Mouse (Mus musculus): ENCODE data around the gene 1300017J02Rik. TPM values are rescaled to one million over a fixed set of nuclear protein-coding genes. Genes with fewer than 3 reads are reported as not detected.

Gene 1300017J02Rik
- total RNA-seq, 2 experiments from 2014 or later, result 1.1 TPM; not detected in 1

DNA sequence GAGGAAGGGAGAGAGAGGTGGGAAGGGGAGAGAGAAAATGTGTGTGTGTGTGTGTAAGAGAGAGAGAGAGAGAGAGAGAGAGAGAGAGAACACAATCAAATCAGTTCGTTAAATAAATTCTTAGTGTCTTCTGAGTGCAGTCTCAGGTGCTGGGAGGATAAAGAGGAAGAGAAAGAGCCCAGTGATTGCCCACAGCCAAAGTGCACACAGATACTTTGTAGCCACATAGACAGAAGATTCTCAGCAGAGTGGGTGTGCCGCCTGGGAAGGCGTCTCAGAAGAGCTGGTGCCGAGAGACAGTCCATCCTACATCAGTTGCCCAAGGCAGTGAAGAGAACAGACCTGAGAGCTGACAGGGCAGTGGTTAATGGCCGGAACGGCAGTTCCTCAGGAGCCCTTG is 90.6 kb downstream of the 1300017J02Rik start:
- no peak for DNase-seq (ENCODE audit: low spot score in 2 of 2)

DNA sequence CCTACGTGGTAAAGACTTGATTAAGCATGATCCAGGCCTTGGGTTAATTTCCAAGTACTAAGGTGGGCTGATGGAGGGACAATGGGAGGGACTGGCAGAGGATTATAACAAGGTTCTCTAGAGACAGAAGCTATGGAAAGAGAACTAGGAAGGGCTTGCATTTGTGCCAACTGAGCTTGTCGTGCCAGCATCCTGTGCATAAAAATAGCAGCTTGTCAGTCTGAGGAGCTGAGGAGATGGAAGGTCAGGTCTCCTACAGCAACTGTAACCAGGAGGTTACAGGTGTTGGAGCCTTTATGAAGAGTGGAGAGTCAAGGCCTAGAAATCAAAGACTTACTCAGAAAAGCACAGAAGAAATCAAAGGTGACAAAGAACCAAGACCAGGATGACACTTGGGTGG is 91.3 kb downstream of the 1300017J02Rik start:
- DNase-seq (ENCODE audit: low spot score in 2 of 2), result no peak

DNA sequence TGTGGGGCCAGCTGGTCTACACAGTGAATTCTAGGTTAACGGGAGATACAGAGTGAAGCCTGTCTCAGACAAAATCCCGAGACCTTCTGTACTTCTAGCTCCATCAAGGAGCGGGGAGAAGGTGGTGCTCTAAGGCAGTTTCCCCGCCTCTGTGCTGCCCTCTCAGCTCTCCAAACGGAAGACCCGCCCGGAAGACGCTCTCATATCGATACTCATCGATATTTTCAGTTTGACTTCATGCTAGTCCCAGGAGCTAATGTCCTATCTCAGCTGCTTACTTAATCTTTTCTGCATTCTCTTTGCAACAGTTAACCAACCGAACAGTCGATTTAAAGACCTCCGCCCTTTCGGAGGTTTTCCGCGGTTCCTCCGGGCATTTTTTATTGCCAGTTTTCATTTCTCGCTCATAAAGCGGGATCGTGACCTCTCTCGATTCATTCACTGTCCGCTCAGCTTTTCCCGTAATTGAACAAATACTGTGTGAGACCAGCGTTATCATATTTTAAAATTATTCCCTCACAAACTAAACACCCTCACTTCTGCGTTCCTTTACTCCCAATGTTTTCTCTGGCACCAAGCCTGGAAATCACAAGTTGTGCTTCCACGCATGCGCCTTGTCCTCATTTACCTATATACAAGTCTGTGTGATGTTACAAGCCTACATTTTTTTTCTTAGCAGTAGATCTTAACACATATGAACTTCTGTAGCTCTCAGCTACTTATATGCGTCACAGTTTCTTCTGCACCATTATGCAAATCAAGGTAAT is 92.0 kb downstream of the 1300017J02Rik start:
- DNase-seq (ENCODE audit: low spot score in 2 of 2), result no peak

- no peak for DNase-seq (ENCODE audit: low spot score in 2 of 2)
These were observed 96.0 kb downstream of the 1300017J02Rik start for GRCm38 (mm10) chr9:103208802-103209423.

DNA sequence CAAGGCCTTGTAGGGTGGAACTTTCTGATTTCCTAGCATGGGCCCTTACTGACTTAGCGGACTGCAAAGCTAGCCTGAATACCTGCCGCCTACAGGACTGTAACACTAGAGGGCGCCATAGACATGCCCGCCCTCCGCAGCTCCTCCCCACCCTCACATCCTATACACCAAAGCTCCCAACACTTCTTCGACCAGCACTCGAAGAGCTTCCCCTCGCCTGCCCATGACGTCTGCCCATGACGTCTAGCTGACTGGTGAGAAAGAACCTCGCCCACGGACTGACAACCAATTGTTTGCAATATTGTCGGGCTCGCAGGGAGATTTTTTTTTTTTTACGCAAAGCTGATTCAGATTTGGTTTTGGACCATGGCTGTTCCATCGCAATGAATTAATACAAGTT is 97.0 kb downstream of the 1300017J02Rik start:
- peak; percentile 39 to 76 for DNase-seq (ENCODE audit: low spot score in 2 of 2)

GRCm38 (mm10) chr9:103205786-103206185 is 99.1 kb downstream of the 1300017J02Rik start:
- DNase-seq (ENCODE audit: low spot score in 2 of 2), result no peak

DNA sequence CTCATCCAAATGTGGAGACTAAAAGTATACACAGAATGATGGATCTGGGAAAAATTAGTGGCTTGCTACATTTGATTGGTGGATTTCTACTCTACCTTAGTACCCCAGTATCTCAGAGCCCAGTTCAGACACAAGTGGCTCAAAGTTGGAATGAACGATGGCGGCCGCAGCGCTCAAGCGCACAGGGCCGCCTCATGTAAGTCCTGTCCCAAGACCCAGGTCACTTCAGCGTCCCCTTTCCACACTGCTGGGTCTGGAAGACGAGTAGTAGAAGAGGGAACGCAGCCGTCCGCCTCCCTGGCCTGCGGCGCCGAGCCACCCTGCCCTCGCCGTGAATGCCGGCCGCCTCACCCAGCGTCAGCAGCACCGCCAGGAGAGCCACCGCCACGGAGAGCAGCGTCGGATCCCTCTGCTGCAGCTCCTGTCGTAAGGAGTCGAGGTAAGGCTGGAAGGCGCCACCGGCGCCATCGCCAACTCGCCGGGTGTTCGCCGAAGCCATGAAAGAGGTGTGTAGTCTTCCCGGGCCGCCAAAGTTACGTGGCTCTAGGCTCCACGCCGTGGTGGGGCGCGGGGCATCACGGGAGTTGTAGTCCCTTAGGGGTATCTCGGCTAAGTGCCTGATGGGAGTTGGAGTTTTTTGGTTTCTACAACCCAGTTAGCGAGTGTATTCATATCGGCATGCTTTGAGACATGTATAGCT is 103.2 kb downstream of the 1300017J02Rik start, which contains the start of gene Srprb:
Gene Srprb, minus strand, starts transcription at position 577 of the 700 bp plus-strand sequence.
- DNase-seq (ENCODE audit: low spot score in 2 of 2), result peak; percentile 92 to 96

Other genes with a start within 250 kb of the 1300017J02Rik start
- gene Rab6b, start 193.3 kb downstream of the 1300017J02Rik start, total RNA-seq (2021), result 100 to 1,000 TPM; 431 to 437 TPM
- 10 to 100 TPM; 21.1 to 21.7 TPM for gene Srprb, start 102.9 kb downstream of the 1300017J02Rik start, total RNA-seq (2021)
- gene Gm20425, start 74.8 kb downstream of the 1300017J02Rik start, total RNA-seq (2021), result 10 to 100 TPM; 11.5 TPM
- gene Trf, start 74.6 kb downstream of the 1300017J02Rik start, total RNA-seq (2021), result 100 to 1,000 TPM; 283 to 288 TPM
- gene Topbp1, start 133 bp upstream of the 1300017J02Rik start, total RNA-seq (2021), result 10 to 100 TPM; 14.7 to 24.8 TPM
- 10 to 100 TPM; 63.8 to 67.7 TPM for gene Cdv3, start 60.8 kb upstream of the 1300017J02Rik start, total RNA-seq (2021)
- gene Bfsp2, start 175.3 kb upstream of the 1300017J02Rik start, total RNA-seq (2021), result 1 to 10 TPM; 3.8 to 5.9 TPM

All from layer of hippocampus, adult 18-20 months (tissue).